Mouse (Mus musculus): ENCODE data around the gene Tmem191c. TPM values are rescaled to one million over a fixed set of nuclear protein-coding genes. Genes with fewer than 3 reads are reported as not detected.
A peak's percentile ranks its signal among the peaks of the same experiment; 100 is the strongest.

Gene Tmem191c
- polyA plus RNA-seq (2012) = 18.3 and 27.9 TPM in 2 replicates

DNA sequence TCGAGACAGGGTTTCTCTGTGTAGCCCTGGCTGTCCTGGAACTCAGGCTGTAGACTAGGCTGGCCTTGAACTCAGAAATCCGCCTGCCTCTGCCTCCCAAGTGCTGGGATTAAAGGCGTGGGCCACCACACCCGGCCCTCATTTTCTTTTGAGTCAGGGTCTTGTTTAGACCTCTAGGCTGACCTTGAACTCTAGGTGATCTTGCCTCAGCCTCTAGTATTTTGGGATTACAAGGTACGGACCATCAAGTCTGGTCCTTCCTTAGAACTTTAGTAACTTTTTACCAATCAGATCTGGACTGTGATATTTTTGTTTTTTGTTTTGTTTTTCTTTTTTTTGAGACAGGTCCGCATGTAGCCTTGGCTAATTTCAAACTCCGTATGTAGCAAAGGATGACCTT is at the start of gene Tmem191c:
Gene Tmem191c, plus strand, starts transcription at position 357 of the 400 bp plus-strand sequence.
- TF ChIP-seq GATA1 (IDR thresholded peaks at IDR 0.05; ENCODE audit: low read length) = no peak

DNA sequence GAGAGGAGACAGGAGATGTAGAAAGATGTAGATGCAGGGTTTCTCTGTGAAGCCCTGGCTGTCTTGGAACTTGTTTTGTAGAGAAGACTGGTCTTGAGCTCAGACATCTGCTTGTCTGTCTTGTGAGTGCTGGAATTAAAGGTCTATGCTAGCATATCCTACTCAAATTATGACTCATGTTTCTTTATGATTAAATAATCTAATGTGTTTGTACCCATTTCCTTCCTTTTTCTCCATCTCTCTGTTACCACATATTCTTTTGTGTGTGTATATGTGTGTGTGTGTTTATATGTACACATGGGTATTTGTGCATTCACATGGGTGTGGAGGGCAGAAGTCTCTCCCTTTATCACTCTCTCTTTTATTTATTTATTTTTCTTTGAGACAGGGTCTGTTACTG is 49.4 kb upstream of the Tmem191c start:
- no peak for TF ChIP-seq GATA1 (IDR thresholded peaks at IDR 0.05; ENCODE audit: low read length)

- no peak for TF ChIP-seq GATA1 (IDR thresholded peaks at IDR 0.05; ENCODE audit: low read length)
Observed at GRCm38 (mm10) chr16:17232794-17233701, 42.8 kb upstream of the Tmem191c start, which contains the start of gene Hic2. Gene Hic2, plus strand, starts transcription at chr16:17233572.

DNA sequence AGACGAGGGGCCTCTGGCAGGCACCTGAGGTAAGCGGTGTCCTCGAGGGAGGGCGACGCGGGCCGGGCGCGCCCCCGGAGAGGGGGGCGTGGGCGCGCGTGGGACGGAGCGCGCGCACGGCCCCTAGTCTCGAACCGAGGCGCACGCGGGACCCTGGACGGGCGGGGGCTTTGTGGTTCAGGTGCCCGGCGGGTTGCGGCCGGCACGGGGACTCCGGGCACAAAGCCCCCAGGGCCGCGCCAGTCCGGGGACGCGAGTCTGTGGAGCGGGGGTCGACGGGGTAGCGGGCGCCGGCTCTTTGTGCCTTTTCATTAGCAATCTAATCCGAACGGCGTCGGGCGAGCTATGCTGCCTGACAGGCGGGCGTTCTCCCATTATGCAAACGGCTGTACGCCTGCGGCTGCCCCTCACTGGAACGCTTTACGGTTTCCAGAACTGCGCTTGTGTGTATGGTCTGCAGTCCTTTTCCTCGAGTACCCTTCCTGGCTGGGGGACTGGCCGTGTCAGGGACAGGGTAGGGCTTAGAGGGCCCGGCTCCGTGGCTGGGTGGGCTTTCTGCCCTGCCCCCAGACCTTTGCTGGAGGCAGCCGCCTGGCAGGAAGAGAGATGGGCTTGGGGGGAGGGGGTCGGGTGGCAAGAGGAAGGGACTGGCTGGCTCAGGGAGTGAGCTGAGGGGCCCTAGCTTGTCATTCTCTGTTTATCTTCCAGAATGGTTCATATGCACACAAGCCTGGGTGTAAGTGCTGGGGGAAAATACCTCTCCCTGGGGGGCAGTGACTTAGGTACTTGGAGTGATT is 42.0 kb upstream of the Tmem191c start:
- no peak for TF ChIP-seq GATA1 (IDR thresholded peaks at IDR 0.05; ENCODE audit: low read length)

DNA sequence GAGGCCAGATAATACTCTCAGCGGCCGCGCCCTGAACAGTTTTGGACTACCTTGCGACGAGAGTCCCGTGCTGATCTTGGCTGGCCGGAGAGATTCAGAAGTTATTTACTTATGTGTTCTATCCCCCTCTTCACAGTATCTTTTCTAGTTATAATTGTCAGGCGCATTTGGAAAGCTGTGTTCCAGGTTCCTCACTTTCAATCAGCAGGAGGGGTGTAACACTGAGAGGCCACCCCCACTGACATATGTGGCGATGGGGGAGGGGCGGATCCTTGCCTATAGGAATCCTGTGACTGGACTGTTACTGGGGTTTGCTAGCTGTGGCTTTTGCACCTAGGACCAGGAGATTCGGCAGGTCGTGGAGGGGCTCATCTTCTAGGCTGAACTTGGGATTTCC is 41.4 kb upstream of the Tmem191c start:
- no peak for TF ChIP-seq GATA1 (IDR thresholded peaks at IDR 0.05; ENCODE audit: low read length)

GRCm38 (mm10) chr16:17234916-17235665 is 40.8 kb upstream of the Tmem191c start:
- no peak for TF ChIP-seq GATA1 (IDR thresholded peaks at IDR 0.05; ENCODE audit: low read length)

GRCm38 (mm10) chr16:17237634-17238033 is 38.2 kb upstream of the Tmem191c start:
- peak; percentile 91 for TF ChIP-seq GATA1 (IDR thresholded peaks at IDR 0.05; ENCODE audit: low read length)

- TF ChIP-seq GATA1 (IDR thresholded peaks at IDR 0.05; ENCODE audit: low read length) = no peak
Observed at GRCm38 (mm10) chr16:17239409-17239808, 36.5 kb upstream of the Tmem191c start.

GRCm38 (mm10) chr16:17243731-17244130 is 32.1 kb upstream of the Tmem191c start:
- TF ChIP-seq GATA1 (IDR thresholded peaks at IDR 0.05; ENCODE audit: low read length) = no peak

DNA sequence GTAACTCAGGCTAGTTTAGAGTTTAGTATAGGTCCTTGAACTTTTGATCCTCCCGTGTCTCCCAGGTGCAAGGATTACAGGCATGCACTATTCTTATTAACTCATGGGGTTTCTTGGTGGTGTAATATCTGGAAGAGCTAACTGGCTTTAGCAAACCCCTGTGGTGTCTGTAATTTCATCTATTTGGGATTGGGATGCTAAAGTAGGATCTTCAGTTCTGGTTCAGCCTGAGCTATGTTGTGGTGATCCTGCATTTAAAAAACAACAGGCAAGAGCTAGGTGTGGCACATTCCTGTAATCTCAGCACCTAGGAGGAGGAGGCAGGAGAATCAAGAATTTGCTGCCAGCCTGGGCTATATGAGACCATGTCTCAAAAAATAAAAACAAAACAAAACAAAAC is 30.9 kb upstream of the Tmem191c start:
- no peak for TF ChIP-seq GATA1 (IDR thresholded peaks at IDR 0.05; ENCODE audit: low read length)

- no peak for TF ChIP-seq GATA1 (IDR thresholded peaks at IDR 0.05; ENCODE audit: low read length)
Observed at GRCm38 (mm10) chr16:17247727-17248126, 28.1 kb upstream of the Tmem191c start.

GRCm38 (mm10) chr16:17249135-17249534 is 26.7 kb upstream of the Tmem191c start:
- TF ChIP-seq GATA1 (IDR thresholded peaks at IDR 0.05; ENCODE audit: low read length) = peak; percentile 61

GRCm38 (mm10) chr16:17251539-17251938 is 24.3 kb upstream of the Tmem191c start:
- no peak for TF ChIP-seq GATA1 (IDR thresholded peaks at IDR 0.05; ENCODE audit: low read length)

- TF ChIP-seq GATA1 (IDR thresholded peaks at IDR 0.05; ENCODE audit: low read length) = peak; percentile 99
Observed at GRCm38 (mm10) chr16:17252086-17252726, 23.7 kb upstream of the Tmem191c start.

DNA sequence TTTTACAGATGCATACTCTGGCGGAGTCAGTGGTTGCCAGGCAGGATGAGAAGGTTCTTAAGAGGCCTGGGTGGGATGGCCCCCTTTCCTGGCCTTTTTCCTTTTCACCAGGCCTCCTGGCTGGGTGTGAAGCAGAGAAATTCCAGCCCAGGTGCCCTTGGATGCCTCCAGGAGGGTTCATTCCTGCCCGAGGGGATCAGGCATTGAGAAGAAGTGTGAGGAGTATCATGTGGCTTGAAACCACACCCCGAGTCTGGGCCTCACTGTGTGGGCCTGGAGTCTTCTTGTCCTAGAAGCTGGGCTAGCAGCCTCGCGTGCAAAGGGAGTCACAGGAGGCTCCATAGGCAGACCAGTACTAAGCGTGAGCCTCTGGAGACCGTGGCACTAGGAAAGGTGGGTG is 23.0 kb upstream of the Tmem191c start:
- no peak for TF ChIP-seq GATA1 (IDR thresholded peaks at IDR 0.05; ENCODE audit: low read length)
